Mouse (Mus musculus) CH12.LX (cell line): ENCODE measurements at regions not wholly inside any gene's neighbourhood (a gene's known extent, or its start where the extent isn't known, plus 50 kb on each side); places are given as distances from the start of the nearest gene placed in this dataset.

Experiments used
- CTCF ChIP-seq, 2 experiments: IDR thresholded peaks in 1 of 2; conservative IDR thresholded peaks in 1 of 2; 2 replicates each; pipeline ENCODE4 v1.5.1; 2011 to 2012; ENCODE audit warnings: low read depth in 2 of 2, low read length in 2 of 2, improper control_type of control experiment in 1 of 2, inconsistent platforms in 1 of 2, mild to moderate bottlenecking in 1 of 2, moderate library complexity in 1 of 2
- GABPA ChIP-seq: IDR thresholded peaks from 2 replicates; pipeline ENCODE4 v1.6.1; 2012; ENCODE audit warnings: low read depth, low read length, improper control_type of control experiment, inconsistent platforms; ENCODE audit not compliant: insufficient replicate concordance

- no peak for TF ChIP-seq GABPA
- no peak for TF ChIP-seq CTCF (conservative IDR thresholded peaks at IDR 0.05 in 1 of 2, IDR thresholded peaks at IDR 0.05 in 1 of 2; ENCODE audit: low read depth in 2 of 2, low read length in 2 of 2)
Measured at GRCm38 (mm10) chr13:6196690-6197089, 335.4 kb downstream of the Klf6 start.
